Mouse (Mus musculus) MEL (cell line): ENCODE results near the gene Aqp12.

ENCODE experiments used
- CTCF ChIP-seq, 3 experiments: IDR thresholded peaks in 2 of 3; conservative IDR thresholded peaks in 1 of 3; 2 replicates each; pipeline ENCODE4 v1.5.1; 2011 to 2012; ENCODE audit warnings: low read length in 3 of 3, low read depth in 2 of 3, mild to moderate bottlenecking in 2 of 3, improper control_type of control experiment in 1 of 3, inconsistent platforms in 1 of 3, mixed read lengths in 1 of 3, moderate library complexity in 1 of 3; ENCODE audit not compliant: control insufficient read depth in 1 of 3, insufficient read depth in 1 of 3, poor library complexity in 1 of 3, severe bottlenecking in 1 of 3
- POLR2A ChIP-seq, 2 experiments: IDR thresholded peaks; 2 replicates each; pipeline ENCODE4 v1.6.1; 2011 to 2012; ENCODE audit warnings: low read length in 2 of 2, mild to moderate bottlenecking in 2 of 2, control low read depth in 1 of 2, improper control_type of control experiment in 1 of 2, low read depth in 1 of 2, moderate library complexity in 1 of 2; ENCODE audit not compliant: control insufficient read depth in 1 of 2, insufficient read depth in 1 of 2, poor library complexity in 1 of 2

GRCm38 (mm10) chr1:93030060-93030459, 23.9 kb downstream of the Aqp12 start:
- TF ChIP-seq CTCF (IDR thresholded peaks at IDR 0.05 in 2 of 3, conservative IDR thresholded peaks at IDR 0.05 in 1 of 3; ENCODE audit: control insufficient read depth in 1 of 3, insufficient read depth in 1 of 3, low read depth in 2 of 3, low read length in 3 of 3, poor library complexity in 1 of 3, severe bottlenecking in 1 of 3) (no peak), POLR2A (IDR thresholded peaks at IDR 0.05; ENCODE audit: control insufficient read depth in 1 of 2, insufficient read depth in 1 of 2, low read depth in 1 of 2, low read length in 2 of 2, poor library complexity in 1 of 2) (no peak)
